Mouse (Mus musculus) E14TG2a.4 (cell line): ENCODE measurements around the gene Mgarp.

Source experiments
- H3K27me3 ChIP-seq: 2 replicates; pipeline ENCODE4 v1.6.1; 2014; ENCODE audit warnings: low read length, control low read depth; ENCODE audit not compliant: insufficient read depth
- H3K36me3 ChIP-seq: 2 replicates; pipeline ENCODE4 v1.6.1; 2014; ENCODE audit warnings: low read length, control low read depth; ENCODE audit not compliant: insufficient read depth
- H3K4me1 ChIP-seq: replicated peaks from 2 replicates; pipeline ENCODE4 v1.6.1; 2014; ENCODE audit warnings: low read depth, low read length, control low read depth
- H3K4me3 ChIP-seq: replicated peaks from 2 replicates; pipeline ENCODE4 v1.5.1; 2014; ENCODE audit warnings: mild to moderate bottlenecking, low read length
- H3K9me3 ChIP-seq: 2 replicates; pipeline ENCODE4 v1.6.1; 2014; ENCODE audit warnings: low read length, control low read depth
- CTCF ChIP-seq: conservative IDR thresholded peaks from 2 replicates; pipeline ENCODE4 v1.5.1; 2014; ENCODE audit warnings: low read length
- NANOG ChIP-seq: IDR thresholded peaks from 2 replicates; pipeline ENCODE4 v1.6.1; 2014; ENCODE audit warnings: borderline replicate concordance, low read length, mixed read lengths
- POU5F1 ChIP-seq: IDR thresholded peaks from 2 replicates; pipeline ENCODE4 v1.6.1; 2014; ENCODE audit warnings: low read length, borderline replicate concordance

The Mgarp gene

DNA sequence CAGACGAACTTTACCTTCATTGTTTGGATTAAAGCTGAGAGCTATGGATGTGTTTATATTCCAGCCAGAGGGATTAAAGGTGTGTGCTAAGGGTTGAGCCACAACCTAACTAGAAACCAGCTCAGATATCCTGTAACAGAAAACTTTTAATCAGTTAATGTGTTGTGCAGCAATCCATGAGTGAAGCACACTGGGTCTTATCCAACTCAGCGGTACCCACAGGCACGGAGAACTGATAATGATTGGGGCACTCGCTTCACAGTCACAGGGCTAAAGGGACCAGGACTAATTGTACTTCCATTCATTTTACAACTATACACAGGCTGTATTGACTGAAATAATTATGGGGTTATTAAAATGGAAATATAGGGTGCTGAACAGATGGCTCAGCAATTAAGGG lies 29.6 kb downstream of the Mgarp start:
- no peak overlapping the region for H3K4me3 ChIP-seq
- peaks cover 22% of the 10 kb centered on the region for H3K4me1 ChIP-seq
- TF ChIP-seq CTCF (no peak), NANOG (no peak), POU5F1 (no peak)
- H3K9me3 ChIP-seq = no peaks in the 10 kb centered on the region
- no peaks in the 10 kb centered on the region for H3K36me3 ChIP-seq
- H3K27me3 ChIP-seq = peaks cover 34% of the 10 kb centered on the region

DNA sequence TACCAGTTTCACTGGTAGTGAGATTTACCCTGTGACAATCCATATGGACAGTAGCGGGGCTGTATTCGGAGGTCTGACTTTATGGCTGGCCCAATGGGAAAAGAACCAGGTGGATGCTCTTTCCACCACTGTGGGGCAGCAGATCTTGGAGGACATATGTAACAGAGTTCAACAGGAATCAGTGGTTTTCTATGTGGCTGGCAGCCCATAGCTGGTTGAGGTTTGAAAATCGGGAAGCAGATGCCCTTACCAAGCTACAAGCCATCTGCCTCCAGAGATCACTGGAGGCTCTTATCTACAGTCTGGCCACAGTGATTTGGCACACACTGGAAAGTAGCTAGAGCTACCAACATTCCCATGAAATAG lies 31.0 kb downstream of the Mgarp start:
- H3K36me3 ChIP-seq = no peaks in the 10 kb centered on the region
- peaks cover 34% of the 10 kb centered on the region for H3K27me3 ChIP-seq
- TF ChIP-seq CTCF = no peak
- TF ChIP-seq NANOG = no peak
- no peak for TF ChIP-seq POU5F1

DNA sequence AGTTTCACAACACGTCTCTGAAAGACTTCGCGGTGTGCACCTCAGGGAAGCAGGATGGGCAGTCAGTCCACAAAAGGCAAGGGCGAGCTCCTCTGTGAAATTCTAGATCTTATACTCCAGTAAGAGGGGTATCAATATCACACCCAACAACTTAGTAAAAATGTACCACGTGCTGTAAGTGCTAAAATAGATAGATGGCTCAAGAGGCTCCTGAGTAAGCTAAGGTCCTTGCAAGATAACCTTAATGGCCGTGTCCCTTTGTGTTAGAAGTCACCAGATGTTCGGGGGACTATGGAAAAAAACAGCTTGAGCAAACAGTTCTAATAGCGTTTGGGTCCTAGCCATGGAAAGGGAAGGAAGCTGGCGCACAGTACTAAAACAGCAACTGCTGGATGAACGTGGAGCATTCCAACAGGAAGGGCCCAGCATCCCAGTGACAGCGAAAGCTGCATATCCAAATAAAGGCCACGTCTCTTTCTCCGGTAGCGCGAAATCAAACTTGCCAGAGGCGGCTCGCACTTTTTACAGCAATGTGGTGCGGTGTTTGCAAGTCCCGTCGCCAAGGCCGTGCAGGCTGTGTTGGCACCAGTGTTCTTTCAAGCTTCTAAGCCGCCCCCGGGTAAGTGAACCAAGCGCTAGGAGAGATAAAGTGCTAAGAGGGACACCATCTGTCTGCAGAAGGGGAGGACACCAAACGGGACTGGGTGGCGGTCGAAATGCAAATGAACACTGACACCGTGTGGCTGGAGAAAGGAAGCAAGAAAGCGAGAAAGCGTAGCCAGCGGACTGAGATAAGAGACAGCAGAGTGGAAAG lies 31.6 kb downstream of the Mgarp start:
- no peaks in the 10 kb centered on the region for H3K9me3 ChIP-seq
- no peak for TF ChIP-seq POU5F1
- TF ChIP-seq CTCF = 0 out of 2 replicates have a peak, but pooled peaks have one; percentile 15
- peak overlapping the region; percentile 39 for H3K4me3 ChIP-seq
- H3K27me3 ChIP-seq = peaks cover 34% of the 10 kb centered on the region
- H3K36me3 ChIP-seq = no peaks in the 10 kb centered on the region
- H3K4me1 ChIP-seq = peaks cover 41% of the 10 kb centered on the region

More for the DNA sequence above, 31.0 kb downstream of the Mgarp start:
- Histone ChIP-seq H3K4me1 (peaks cover 35% of the 10 kb centered on the region), H3K4me3 (peak overlapping the region; percentile 39), H3K9me3 (no peaks in the 10 kb centered on the region)

DNA sequence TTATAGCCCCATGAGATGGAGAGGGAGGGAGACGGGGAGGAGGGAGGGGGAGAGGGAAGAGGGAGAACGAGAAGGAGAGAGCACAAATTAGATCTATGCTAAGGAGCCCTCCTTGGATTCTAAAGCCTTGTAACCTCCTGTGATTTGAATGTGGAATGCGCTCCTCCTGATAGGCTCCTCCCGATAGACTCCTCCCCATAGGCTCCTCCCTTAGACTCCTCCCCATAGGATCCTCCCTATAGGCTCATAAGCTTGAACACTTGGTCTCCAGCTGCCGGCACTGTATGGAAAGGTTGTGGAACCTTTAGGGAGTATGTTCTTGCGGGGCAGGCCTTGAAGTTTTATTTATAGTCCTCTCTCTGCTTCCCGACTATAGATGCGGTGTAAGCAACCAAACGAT lies 35.5 kb downstream of the Mgarp start:
- TF ChIP-seq CTCF (no peak), POU5F1 (no peak), NANOG (no peak)
- peaks cover 58% of the 10 kb centered on the region for H3K4me1 ChIP-seq

DNA sequence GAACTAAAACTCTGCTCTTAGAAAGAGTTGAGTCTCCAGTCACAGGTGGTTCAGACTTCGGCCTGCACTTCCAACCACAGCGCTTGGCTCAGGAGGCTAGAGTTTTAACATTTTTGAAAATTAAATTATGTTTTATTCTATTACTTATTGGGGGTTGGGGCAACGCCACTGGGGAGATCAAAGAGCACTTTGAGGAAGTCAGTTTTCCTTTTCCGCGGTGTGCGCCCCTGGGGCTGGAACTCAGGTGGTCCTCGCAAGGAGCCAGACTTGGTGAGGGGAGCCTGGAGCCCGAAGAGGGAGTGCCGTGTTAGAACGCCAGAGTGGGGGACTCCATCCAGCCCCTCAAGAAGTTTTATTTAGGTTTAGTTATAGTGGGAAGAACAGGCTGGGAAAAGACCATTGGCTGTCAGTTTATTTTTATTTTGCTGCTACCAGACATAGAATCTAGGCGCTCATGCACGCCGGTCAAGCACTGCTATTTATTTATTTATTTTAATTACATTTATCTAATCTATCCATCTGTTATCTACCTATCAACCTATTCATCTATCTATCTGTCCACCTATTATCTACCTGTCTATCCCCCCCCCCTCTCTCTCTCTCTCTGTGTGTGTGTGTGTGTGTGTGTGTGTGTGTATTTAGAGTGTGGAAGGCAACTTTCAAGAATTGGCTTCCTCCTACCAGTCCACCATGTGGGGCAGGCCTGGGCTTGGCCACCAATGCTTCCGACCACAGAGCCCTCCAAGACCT lies 36.8 kb downstream of the Mgarp start:
- TF ChIP-seq NANOG = no peak
- no peak for TF ChIP-seq CTCF
- no peak for TF ChIP-seq POU5F1
- H3K36me3 ChIP-seq = no peaks in the 10 kb centered on the region
- peaks cover 26% of the 10 kb centered on the region for H3K27me3 ChIP-seq
- H3K4me1 ChIP-seq = peaks cover 47% of the 10 kb centered on the region
- H3K4me3 ChIP-seq = peak overlapping the region; percentile 90
- no peaks in the 10 kb centered on the region for H3K9me3 ChIP-seq

More for the DNA sequence above, 35.5 kb downstream of the Mgarp start:
- Histone ChIP-seq H3K9me3 (no peaks in the 10 kb centered on the region), H3K4me3 (peak overlapping the region; percentile 61), H3K27me3 (peaks cover 40% of the 10 kb centered on the region), H3K36me3 (no peaks in the 10 kb centered on the region)

DNA sequence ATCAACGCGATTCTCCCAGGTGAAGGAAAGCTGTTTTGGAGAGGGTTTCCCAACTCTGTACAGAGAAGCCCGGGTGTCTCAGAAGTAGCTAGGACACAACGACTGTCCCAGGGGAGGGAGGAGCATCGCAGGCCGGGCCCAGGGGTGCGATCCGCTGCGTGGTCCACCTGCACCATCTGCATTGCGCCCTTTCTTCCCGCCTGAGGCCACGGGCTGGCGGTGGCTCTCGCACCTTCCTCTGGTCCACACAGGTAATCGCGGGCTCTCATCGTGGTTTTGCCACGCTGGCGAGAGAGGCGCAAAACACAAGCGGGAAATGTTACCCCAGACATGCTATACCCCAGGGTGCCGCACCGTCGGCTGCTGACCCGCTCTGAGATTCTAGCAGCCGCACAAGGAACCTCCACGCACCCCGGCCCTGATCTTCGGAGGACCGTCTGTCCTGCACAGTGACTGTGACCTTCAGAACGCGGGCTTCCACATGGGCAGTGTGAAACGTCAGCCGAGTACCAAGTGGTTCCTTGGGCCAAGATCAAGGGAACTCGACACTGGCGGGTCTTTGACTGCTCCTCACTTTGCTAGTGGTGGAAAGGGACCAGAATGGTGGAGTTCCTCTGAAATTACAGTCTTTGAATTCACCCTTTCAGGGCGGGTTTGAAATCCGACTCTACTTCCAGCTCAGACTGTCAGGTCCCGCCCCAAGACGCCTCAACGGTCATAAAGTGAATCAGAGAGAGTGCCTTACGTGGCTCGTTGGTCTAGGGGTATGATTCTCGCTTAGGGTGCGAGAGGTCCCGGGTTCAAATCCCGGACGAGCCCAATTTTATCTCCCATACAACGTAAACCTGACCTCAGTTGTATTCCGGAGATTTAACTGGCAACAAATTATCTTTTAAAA lies 37.6 kb downstream of the Mgarp start:
- Histone ChIP-seq H3K9me3 (no peaks in the 10 kb centered on the region), H3K36me3 (no peaks in the 10 kb centered on the region), H3K4me1 (peaks cover 44% of the 10 kb centered on the region), H3K27me3 (peaks cover 20% of the 10 kb centered on the region), H3K4me3 (peak overlapping the region; percentile 90)
- TF ChIP-seq POU5F1 (no peak), NANOG (no peak), CTCF (no peak)

DNA sequence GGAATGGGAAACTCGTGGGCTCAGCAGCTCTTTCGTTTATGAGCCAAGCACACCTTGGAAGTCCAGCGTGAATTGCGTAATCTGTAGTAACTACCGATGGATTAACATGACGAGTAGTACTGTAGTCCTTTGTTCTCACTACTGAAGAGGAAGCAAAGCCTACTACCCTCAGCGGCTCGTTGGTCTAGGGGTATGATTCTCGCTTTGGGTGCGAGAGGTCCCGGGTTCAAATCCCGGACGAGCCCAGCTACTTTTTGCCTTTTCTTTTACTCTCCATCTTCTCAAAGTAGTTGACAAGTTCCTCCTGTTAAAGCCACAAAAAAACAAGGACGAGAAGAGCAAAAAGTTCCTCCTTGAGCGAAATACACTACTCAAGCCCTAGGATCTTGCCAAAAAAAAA lies 38.4 kb downstream of the Mgarp start:
- peak overlapping the region; percentile 90 for H3K4me3 ChIP-seq
- peaks cover 47% of the 10 kb centered on the region for H3K4me1 ChIP-seq
- TF ChIP-seq POU5F1 (no peak), CTCF (no peak), NANOG (no peak)
- no peaks in the 10 kb centered on the region for H3K36me3 ChIP-seq
- peaks cover 17% of the 10 kb centered on the region; the same call in 1 of the 2 replicates for H3K27me3 ChIP-seq
- no peaks in the 10 kb centered on the region for H3K9me3 ChIP-seq

DNA sequence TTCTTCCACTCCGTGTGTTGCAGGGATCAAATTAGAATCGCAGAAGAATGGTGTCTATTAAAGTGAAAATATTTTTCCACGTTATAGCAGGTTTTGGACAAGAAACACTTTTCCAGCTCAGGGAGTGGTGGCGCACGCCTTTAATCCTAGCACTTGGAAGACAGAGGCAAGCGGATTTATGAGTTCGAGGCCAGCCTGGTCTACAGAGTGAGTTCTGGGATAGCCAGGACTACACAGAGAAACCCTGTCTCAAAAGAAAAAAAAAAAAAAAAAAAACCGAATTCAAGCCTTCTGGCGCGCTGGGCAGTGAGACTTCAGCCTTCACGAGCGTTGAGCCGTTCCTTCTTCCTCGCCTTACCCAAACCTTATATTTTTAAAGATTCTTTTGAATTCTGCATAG lies 38.9 kb downstream of the Mgarp start:
- Histone ChIP-seq H3K36me3 (no peaks in the 10 kb centered on the region), H3K27me3 (peaks cover 12% of the 10 kb centered on the region; the same call in 1 of the 2 replicates), H3K4me1 (peaks cover 48% of the 10 kb centered on the region), H3K4me3 (peak overlapping the region; percentile 90), H3K9me3 (no peaks in the 10 kb centered on the region)
- no peak for TF ChIP-seq CTCF
- no peak for TF ChIP-seq POU5F1
- no peak for TF ChIP-seq NANOG
